Mouse (Mus musculus) induced T-regulatory cell, adult 2 months (primary cell): ENCODE results near the gene Pax6.

Experiments
- DNase-seq: peaks from one replicate; pipeline ENCODE4 v3.0.0-alpha.2; 2012; ENCODE audit warnings: low read depth

Gene Pax6

DNA sequence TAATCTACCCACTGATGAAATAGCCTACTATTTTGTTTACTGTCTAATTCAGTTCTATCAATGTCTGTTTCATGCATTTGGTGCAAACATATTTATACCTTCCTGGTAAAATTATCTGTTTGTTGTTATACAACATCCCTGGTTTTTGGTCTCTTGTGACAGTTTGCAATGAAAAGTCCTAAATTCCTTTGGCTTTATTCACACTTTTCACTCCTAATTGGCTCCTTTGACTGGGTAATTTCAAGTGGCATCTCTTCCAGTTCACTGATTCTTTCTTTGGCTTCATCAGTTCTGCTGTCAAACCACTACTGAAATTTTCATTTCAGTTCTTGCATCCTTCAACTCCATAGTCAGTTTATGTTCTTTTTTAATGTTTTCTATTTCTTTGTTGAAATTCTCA is 67.5 kb downstream of the Pax6 start:
- DNase-seq: no peak

DNA sequence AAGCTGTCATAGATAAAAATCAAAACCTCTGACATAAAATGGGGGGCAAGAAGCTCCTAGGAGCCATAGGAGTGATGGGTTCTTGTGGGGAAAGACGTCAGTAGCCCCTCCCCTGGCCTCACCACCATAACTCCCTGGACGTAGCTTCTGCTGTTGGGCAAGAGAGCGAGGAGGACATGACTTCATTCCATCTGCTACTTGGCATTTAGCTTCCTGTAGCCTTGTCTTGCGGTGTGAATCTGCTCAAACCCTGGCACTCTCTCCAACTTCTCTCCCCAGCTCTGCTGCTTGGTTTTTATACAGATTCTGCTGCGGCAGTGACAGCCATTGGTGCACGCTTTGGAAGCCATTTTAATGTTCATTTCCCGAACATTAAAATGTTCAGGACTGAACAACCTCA is 78.2 kb downstream of the Pax6 start:
- no peak for DNase-seq
